Mouse (Mus musculus) liver, embryonic 15.5 days (tissue): ENCODE data around the gene Rtn4r. TPM values are rescaled to one million over a fixed set of nuclear protein-coding genes. Genes with fewer than 3 reads are reported as not detected.

ENCODE experiments used
- ATAC-seq: fragments of 200-750 bp; cut with Nextera tagmentation; 2 replicates; pipeline ENCODE4 v1.8.0; 2017; ENCODE audit warnings: moderate number of reproducible peaks, mild to moderate bottlenecking, moderate library complexity; ENCODE audit not compliant: insufficient read depth
- H3K27ac ChIP-seq: fragments of 300-500 bp; sonication (generic); replicated peaks from 2 replicates; pipeline ENCODE4 v1.5.1; 2015; ENCODE audit warnings: mild to moderate bottlenecking, inconsistent platforms
- H3K27me3 ChIP-seq: fragments of 300-500 bp; sonication (generic); 2 replicates; pipeline ENCODE4 v1.6.1; 2015; ENCODE audit warnings: mild to moderate bottlenecking, inconsistent platforms
- H3K36me3 ChIP-seq: fragments of 300-500 bp; sonication (generic); replicated peaks from 2 replicates; pipeline ENCODE4 v1.6.1; 2015; ENCODE audit warnings: moderate library complexity, mild to moderate bottlenecking, inconsistent platforms
- H3K4me1 ChIP-seq: fragments of 300-500 bp; sonication (generic); replicated peaks from 2 replicates; pipeline ENCODE4 v1.6.1; 2015; ENCODE audit warnings: inconsistent platforms
- H3K4me2 ChIP-seq: fragments of 300-500 bp; sonication (generic); 2 replicates; pipeline ENCODE4 v1.6.1; 2015; ENCODE audit warnings: moderate library complexity, mild to moderate bottlenecking, inconsistent platforms
- H3K4me3 ChIP-seq: fragments of 300-500 bp; sonication (generic); replicated peaks from 2 replicates; pipeline ENCODE4 v1.5.1; 2015; ENCODE audit warnings: mild to moderate bottlenecking, inconsistent platforms
- H3K9ac ChIP-seq: fragments of 300-500 bp; sonication (generic); 2 replicates; pipeline ENCODE4 v1.6.1; 2015; ENCODE audit warnings: moderate library complexity, mild to moderate bottlenecking, inconsistent platforms
- H3K9me3 ChIP-seq: fragments of 300-500 bp; sonication (generic); replicated peaks from 2 replicates; pipeline ENCODE4 v1.6.1; 2016; ENCODE audit warnings: inconsistent platforms
- WGBS: fragments of 180-500 bp; shearing (Covaris S2); methylation state at CpG from one replicate; pipeline ENCODE4 v1.1.7; 2015; ENCODE audit warnings: mixed read lengths; ENCODE audit not compliant: insufficient replicate concordance; 5-methylcytosine and 5-hydroxymethylcytosine counted together
- polyA plus RNA-seq: library from polyadenylated mRNA; unstranded; fragments of >200 nt; fragmentation: Nextera tagmentation; extraction: Ambion mirVana; gene quantifications from 2 replicates; pipeline ENCODE4 v1.2.1, GENCODE M21; 2015

Rtn4r gene
- polyA plus RNA-seq, 1 experiment from 2014 or later: 0.47 TPM

DNA sequence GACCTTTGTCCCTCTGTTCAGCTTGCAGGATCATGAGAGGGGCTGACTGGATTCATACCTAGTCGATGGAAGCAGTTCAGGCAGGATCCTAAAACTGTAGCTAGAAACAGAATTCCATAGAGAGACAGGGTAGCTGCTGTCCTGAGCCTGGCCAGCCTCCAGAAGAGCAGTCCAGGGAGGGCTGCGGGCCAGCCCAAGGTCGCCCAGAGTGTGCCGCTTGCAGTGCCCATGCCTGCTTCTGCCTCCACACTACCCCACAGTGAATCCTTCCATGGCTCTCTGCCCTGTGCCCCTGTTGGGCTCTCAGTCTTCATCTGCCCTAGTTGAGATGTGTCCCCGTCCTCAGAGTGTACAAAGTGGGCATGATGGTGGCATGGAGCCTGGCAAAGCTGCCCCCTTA is 7.8 kb downstream of the Rtn4r start:
- Histone ChIP-seq H3K36me3 (no peaks in the 10 kb centered on the region), H3K9ac (no peak overlapping the region), H3K27ac (no peak overlapping the region), H3K4me1 (peaks cover 12% of the 10 kb centered on the region), H3K4me3 (no peak overlapping the region), H3K27me3 (no peaks in the 10 kb centered on the region; the same call in 1 of the 2 replicates), H3K4me2 (no peak overlapping the region), H3K9me3 (no peaks in the 10 kb centered on the region)
- ATAC-seq: no peak
- 53% methylated on average over 5 of the region's 5 CpGs for WGBS

DNA sequence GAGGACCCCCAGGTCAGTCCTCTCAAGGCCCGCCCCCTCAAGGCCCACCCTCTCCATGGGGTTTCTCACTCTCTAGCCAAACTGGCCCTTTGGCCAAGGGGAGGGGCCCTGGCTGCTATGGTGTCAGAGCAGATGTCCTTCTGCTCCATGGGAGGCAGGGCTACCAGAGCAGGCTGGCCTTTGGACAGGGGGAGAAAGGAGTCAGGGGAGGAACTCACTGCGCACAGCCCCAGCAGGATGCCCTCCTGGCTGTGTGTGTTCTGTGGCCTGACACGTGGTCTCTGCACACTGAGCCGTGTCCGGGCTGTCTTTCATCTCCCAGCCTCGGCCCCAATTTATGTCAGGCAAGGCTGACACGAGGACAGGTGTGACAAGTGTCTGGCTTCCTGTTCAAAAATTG is 8.6 kb downstream of the Rtn4r start:
- H3K27ac ChIP-seq: no peak overlapping the region
- no peak overlapping the region for H3K9ac ChIP-seq
- 56% methylated on average over 7 of the region's 7 CpGs for WGBS
- H3K4me3 ChIP-seq: no peak overlapping the region
- peaks cover 12% of the 10 kb centered on the region for H3K4me1 ChIP-seq
- H3K27me3 ChIP-seq: no peaks in the 10 kb centered on the region; the same call in 1 of the 2 replicates
- ATAC-seq: peak; percentile 88
- H3K4me2 ChIP-seq: no peak overlapping the region
- no peaks in the 10 kb centered on the region for H3K9me3 ChIP-seq
- no peaks in the 10 kb centered on the region for H3K36me3 ChIP-seq

DNA sequence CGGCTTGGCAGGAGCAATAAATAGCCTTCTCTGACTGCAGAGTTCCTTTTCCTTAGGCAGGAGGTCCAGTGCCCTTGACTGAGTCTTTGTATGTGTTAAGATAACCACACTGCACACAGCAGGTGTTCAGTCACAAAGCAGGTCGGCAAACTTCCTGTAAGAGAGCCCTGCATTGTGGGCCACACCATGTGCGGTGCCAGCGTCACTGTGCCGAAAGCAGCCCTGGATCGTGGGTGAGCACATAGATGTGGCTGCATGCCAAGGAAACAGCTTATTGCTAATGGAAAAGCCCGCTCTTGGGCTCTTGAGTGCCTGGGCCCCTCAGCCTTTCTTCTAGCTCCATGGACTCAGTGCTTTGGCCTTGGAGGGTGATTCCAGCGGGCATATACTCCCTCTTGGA is 16.8 kb downstream of the Rtn4r start:
- no peaks in the 10 kb centered on the region for H3K27me3 ChIP-seq
- H3K4me1 ChIP-seq: no peaks in the 10 kb centered on the region
- ATAC-seq: no peak
- no peak overlapping the region for H3K4me2 ChIP-seq
- 60% methylated on average over 8 of the region's 8 CpGs for WGBS
- no peak overlapping the region for H3K27ac ChIP-seq
- no peak overlapping the region for H3K4me3 ChIP-seq
- no peaks in the 10 kb centered on the region for H3K9me3 ChIP-seq
- no peak overlapping the region for H3K9ac ChIP-seq
- no peaks in the 10 kb centered on the region for H3K36me3 ChIP-seq

DNA sequence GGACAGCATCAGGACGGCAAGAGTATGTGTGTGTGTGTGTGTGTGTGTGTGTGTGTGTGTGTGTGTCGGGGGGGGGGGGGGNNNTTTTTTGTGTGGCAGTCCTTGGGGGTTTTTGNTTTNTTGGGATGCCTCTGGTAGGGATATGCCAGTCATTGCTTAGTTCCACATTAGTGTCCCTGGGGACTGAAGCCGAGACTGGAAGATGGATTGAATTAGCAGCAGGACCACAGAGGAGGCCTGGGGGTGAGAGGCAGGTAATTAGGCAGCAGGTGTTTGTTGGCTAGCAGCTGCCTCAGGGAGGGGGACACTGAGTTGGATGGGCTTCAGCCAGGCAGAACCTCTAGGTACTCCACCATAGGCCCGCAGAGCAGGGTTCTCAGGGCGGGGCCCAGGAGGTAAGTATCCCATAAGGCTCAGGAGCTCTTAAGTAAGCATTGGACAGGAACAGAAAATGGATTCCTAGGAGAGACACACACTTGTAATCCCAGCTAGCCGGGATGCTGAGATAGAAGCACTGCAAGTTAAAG is 18.0 kb downstream of the Rtn4r start:
- Histone ChIP-seq H3K4me2 (no peak overlapping the region), H3K9me3 (no peaks in the 10 kb centered on the region), H3K9ac (no peak overlapping the region), H3K27me3 (no peaks in the 10 kb centered on the region), H3K4me1 (no peaks in the 10 kb centered on the region), H3K27ac (no peak overlapping the region), H3K36me3 (no peaks in the 10 kb centered on the region), H3K4me3 (no peak overlapping the region)
- ATAC-seq: no peak
- 60% methylated on average over 6 of the region's 6 CpGs for WGBS

DNA sequence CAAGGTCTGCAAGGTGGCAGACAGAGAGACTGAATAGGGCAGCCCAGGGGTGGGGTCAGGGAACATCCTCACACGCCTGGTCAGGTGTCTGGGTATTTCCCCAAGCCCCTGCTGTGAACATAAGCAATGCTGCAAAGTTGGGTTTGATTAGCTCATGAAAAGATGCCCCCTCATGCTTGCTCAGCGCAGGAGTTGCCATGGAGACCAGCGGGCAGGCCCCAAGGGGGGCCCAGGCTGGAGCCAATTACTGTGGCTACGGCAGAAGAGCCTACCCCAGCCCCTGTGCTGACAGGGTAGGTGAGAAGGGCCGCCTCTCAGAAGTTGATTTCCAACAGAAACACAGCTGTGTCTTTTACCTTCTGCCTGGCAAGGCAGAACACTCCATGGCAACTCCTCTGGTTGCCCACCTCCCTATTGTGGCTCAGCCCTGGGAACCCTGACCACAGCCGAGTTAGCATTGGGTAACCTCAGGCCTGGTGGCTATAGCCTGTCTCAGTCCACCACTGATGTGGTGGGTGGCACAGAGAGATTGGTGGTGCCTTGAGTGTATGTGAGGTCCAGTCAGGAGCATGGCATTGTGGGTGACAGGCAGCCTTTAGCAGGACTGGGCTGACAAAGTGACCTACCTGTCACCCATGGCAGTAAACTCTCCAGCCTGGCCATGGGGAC is 20.9 kb downstream of the Rtn4r start:
- H3K9me3 ChIP-seq: no peaks in the 10 kb centered on the region
- no peak overlapping the region for H3K9ac ChIP-seq
- no peak overlapping the region for H3K4me2 ChIP-seq
- no peak overlapping the region for H3K4me3 ChIP-seq
- no peaks in the 10 kb centered on the region for H3K4me1 ChIP-seq
- no peaks in the 10 kb centered on the region for H3K27me3 ChIP-seq
- no peak for ATAC-seq
- H3K27ac ChIP-seq: no peak overlapping the region
- WGBS: 35% methylated on average over 6 of the region's 6 CpGs
- H3K36me3 ChIP-seq: no peaks in the 10 kb centered on the region

DNA sequence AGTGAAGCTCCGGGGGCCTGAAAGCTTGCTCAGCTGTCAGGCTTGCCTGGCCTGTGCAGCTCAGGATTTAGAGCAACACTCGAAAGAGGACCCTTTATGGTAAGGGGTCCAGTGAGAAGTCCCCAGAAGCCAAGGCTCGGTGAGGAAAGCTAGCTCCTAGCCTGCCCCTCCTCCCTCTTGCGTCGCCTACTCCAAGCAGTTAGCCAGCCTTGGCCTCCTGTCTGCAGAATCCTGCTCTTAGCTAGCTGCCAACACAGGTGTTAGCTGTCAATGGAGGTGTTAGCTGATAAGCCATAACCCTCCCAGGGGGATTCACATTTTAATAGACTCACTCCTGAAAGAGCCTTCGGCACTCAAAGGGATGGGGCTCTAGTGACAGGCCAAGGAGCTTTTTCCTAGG is 21.8 kb downstream of the Rtn4r start:
- H3K27ac ChIP-seq: no peak overlapping the region
- no peak overlapping the region for H3K4me3 ChIP-seq
- H3K27me3 ChIP-seq: no peaks in the 10 kb centered on the region
- H3K9me3 ChIP-seq: no peaks in the 10 kb centered on the region
- ATAC-seq: no peak
- H3K36me3 ChIP-seq: no peaks in the 10 kb centered on the region
- no peak overlapping the region for H3K4me2 ChIP-seq
- 67% methylated on average over 6 of the region's 6 CpGs for WGBS
- no peak overlapping the region for H3K9ac ChIP-seq
- H3K4me1 ChIP-seq: no peaks in the 10 kb centered on the region

DNA sequence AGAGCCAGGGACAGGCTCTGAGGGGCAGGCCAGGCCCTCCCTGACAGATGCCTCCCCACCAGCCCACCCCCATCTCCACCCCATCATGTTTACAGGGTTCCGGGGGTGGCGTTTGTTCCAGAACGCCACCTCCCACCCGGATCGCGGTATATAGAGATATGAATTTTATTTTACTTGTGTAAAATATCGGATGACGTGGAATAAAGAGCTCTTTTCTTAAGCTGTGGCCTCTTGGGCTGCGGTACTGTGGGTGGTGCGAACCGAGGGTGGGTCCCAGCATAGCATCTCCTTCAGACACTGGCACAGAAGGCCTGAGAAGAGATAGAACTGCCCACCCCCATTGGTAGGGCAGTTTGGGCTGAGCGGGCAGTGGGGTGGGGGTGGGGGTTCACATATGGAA is 24.7 kb downstream of the Rtn4r start:
- 86% methylated on average over 12 of the region's 12 CpGs for WGBS
- H3K27ac ChIP-seq: no peak overlapping the region
- no peaks in the 10 kb centered on the region for H3K9me3 ChIP-seq
- no peaks in the 10 kb centered on the region for H3K4me1 ChIP-seq
- H3K4me2 ChIP-seq: no peak overlapping the region
- no peaks in the 10 kb centered on the region for H3K36me3 ChIP-seq
- H3K9ac ChIP-seq: no peak overlapping the region
- ATAC-seq: no peak
- H3K27me3 ChIP-seq: no peaks in the 10 kb centered on the region
- no peak overlapping the region for H3K4me3 ChIP-seq

DNA sequence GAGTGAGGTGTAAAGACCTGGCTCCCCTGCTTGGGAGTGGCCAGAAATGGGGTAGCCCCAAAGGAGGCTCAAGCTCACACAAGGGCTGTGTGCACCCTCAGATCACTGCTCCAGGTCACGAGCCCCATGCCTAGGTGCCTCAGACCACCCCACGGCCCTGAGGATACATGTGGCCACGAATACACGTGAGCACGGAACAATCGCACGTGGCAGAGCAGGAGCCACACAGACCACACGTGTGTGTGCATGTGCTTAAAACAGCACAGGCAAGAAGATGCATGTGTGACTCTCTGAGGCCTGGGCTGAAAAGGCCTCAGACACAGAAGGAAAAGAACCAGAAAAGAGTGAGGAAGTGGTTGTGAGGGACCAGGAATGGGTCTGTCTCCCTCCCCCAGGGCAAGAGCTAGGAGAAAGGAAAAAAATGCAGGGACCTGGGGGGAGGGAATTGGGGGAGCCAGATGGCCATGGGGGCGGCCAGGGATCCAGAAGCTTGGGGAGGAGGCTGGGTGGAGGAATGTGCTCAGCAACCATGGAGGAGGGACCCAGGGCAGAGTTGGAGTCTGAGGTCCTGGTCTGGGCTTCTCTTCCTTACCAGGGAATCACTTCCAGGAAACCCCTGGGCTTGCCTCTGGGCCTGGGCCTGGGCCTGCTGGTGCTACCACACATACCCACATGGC is 25.5 kb downstream of the Rtn4r start:
- WGBS: 72% methylated on average over 9 of the region's 9 CpGs
- Histone ChIP-seq H3K4me2 (no peak overlapping the region), H3K4me3 (no peak overlapping the region), H3K9ac (no peak overlapping the region), H3K36me3 (no peaks in the 10 kb centered on the region), H3K9me3 (no peaks in the 10 kb centered on the region), H3K4me1 (no peaks in the 10 kb centered on the region), H3K27me3 (no peaks in the 10 kb centered on the region), H3K27ac (no peak overlapping the region)
- ATAC-seq: no peak

DNA sequence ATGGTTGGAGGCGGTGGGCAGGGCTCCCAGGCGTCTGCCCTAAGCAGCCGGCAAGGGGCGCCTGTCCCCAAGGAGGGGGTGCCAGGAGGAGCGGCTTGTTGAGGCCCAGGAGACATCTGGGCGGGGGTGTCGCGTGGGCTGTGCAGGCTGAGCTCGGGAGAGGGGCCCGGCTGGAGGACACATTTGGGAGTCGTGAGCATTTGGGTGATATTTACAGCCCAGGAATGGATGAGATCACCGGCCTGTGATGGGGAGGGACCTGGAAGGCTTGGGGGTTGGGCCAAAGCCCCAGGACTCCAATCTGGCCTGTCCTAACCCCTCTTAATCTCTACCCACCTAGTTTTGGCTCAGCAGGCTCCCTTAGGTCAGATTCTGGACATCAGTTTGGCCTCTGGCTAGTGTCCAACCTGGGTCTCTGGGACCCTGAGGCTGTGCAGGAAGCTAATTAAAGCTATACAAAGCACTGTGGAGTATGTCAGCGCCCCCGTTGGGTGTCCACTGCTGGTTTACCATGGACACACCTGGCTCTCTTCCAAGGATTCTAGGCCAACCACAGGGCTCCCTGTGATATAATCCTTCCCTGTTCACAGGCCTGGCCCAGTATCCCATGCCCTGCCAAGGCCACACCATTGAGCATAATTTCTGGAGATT is 27.2 kb downstream of the Rtn4r start:
- H3K27me3 ChIP-seq: no peaks in the 10 kb centered on the region
- peaks cover 4% of the 10 kb centered on the region; the same call in 1 of the 2 replicates for H3K4me1 ChIP-seq
- no peak overlapping the region for H3K4me2 ChIP-seq
- no peak overlapping the region for H3K27ac ChIP-seq
- H3K36me3 ChIP-seq: no peaks in the 10 kb centered on the region
- WGBS: 58% methylated on average over 14 of the region's 14 CpGs
- no peak for ATAC-seq
- H3K4me3 ChIP-seq: no peak overlapping the region
- H3K9ac ChIP-seq: no peak overlapping the region
- H3K9me3 ChIP-seq: no peaks in the 10 kb centered on the region

DNA sequence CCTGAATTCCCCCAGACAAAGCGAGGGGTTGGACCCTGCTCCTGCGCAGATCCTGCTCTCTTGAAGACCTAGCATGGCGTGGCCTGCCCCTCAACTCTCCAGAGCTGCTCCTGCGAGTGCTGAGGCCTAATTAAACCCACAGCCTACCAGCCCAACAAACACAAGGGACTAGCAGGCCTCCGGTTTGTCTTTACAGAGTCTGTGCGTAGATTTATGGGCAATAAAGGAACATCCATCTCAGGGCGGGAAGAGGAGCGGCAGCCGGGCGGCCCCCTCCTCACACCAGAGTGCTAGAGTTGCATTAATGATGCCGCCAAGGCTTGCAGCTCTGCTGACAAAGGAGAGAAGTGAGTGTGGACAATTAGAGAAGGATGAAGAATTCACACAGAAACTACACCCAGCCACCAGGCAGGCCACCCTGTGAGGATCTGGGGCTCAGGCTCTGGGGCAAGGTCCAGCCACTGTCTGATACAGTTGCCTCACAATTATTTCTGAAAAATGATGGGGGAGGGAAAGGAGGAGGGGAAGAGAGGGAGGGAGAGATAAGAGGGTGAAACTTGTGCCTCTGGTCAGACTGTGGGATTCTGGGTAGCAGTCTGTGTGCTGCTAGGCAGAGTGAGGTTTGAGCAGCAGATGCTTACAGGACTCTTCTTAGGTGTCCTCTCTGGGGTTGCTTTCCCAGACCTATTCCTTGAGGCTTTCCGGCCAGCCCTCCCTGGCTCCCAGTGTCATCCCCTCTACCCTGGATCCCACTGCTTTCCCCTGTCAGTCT is 29.3 kb downstream of the Rtn4r start:
- H3K4me1 ChIP-seq: peaks cover 4% of the 10 kb centered on the region; the same call in 1 of the 2 replicates
- H3K27ac ChIP-seq: no peak overlapping the region
- WGBS: 62% methylated on average over 12 of the region's 12 CpGs
- H3K9ac ChIP-seq: no peak overlapping the region
- H3K4me3 ChIP-seq: no peak overlapping the region
- no peak overlapping the region for H3K4me2 ChIP-seq
- no peaks in the 10 kb centered on the region for H3K36me3 ChIP-seq
- no peaks in the 10 kb centered on the region for H3K27me3 ChIP-seq
- H3K9me3 ChIP-seq: no peaks in the 10 kb centered on the region
- ATAC-seq: no peak

DNA sequence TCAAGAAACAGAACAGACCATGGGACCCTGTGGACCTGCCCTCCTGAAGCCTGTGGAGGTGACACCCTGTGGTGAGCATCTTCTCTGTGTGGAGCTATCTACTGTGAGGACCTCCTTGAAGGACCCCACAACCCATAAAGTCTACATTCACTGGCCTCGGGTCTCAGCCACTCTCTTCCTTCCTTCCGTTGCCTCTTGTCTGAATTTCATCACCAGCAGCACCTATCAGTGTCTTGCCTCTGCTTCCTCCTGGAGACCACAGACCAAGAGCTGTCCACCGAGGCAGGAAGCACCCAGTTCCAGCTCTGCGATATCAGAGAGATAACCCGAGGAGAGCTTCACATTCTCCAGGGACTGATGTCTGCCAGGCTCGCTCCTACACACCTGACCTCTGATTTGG is 31.8 kb downstream of the Rtn4r start:
- no peak overlapping the region for H3K4me3 ChIP-seq
- WGBS: 6% methylated on average over 6 of the region's 6 CpGs
- H3K9me3 ChIP-seq: no peaks in the 10 kb centered on the region
- 0 out of 2 replicates have a peak, but pooled peaks have one; percentile 26 for ATAC-seq
- no peak overlapping the region for H3K9ac ChIP-seq
- H3K27me3 ChIP-seq: no peaks in the 10 kb centered on the region
- H3K27ac ChIP-seq: no peak overlapping the region
- H3K4me1 ChIP-seq: peaks cover 4% of the 10 kb centered on the region; the same call in 1 of the 2 replicates
- no peak overlapping the region for H3K4me2 ChIP-seq
- no peaks in the 10 kb centered on the region for H3K36me3 ChIP-seq
